Comparison of ENCODE assay signal across 13 mouse cellular contexts in the genomic region with DNA sequence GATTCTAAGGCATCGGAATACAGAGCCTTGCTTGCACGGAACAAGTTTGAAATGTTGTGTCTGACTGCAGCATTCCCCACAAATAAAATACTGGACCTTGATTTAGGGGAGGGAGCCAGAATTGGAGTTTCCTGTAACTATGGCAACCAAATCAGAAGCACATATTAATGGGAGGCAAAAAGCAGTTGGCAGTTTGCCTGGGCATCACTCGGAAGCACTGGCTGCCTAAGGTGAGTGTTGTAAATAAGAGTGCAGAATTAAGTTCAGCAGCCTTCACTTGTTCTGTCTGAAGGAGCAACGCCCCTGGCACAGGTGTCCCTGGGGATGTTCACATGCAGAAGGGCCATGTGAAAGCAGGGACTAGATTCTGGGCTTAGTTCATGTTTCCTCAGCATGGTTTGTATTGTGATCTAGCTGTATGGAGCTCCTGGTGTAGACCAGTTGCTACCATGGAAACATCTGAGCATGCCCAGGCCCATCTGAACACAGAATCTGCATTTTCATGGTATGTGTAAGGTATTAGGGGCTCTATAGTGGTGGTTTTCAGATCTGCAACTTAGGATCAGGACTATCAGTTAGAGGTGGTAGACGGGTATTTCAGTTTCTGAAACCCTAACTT. TPM values are rescaled to one million over a fixed set of nuclear protein-coding genes. Genes with fewer than 3 reads are reported as not detected.
DNase-seq lines count a peak whose midpoint lies in the region; ATAC-seq lines count a peak whose summit lies in the region.
"Had no signal": no experiment of that assay in that cellular context is flagged by ENCODE, and none has a peak within 500 bp of the region (broad histone marks: within the 10 kb centered on the region; RNA-seq: fewer than 3 reads in every experiment).

No protein-coding gene starts in this region.

- H3K4me1 ChIP-seq in hindbrain, embryonic 16.5 days (ENCODE audit: control insufficient read depth, insufficient read depth, low read depth, low read length), result peaks cover 20% of the 10 kb centered on the region
- peaks cover 10% of the 10 kb centered on the region; the same call in 1 of the 2 replicates for H3K4me1 ChIP-seq in hindbrain, embryonic 10.5 days (replicated peaks)
- H3K4me1 ChIP-seq in midbrain, embryonic 14.5 days (ENCODE audit: control insufficient read depth, insufficient read depth, low read length), result peaks cover 25% of the 10 kb centered on the region
- 0 out of 2 replicates have a peak, but pooled peaks cover 3% of the 10 kb centered on the region for H3K4me1 ChIP-seq in midbrain, embryonic 11.5 days (ENCODE audit: control insufficient read depth, insufficient read depth, low read length)

- H3K4me3 ChIP-seq in hindbrain, embryonic 16.5 days (ENCODE audit: low read length), result no peak overlapping the region
- no peak overlapping the region for H3K4me3 ChIP-seq in hindbrain, embryonic 10.5 days
- no peak overlapping the region for H3K4me3 ChIP-seq in midbrain, embryonic 14.5 days (replicated peaks; ENCODE audit: low read depth, low read length)
- H3K4me3 ChIP-seq in midbrain, embryonic 11.5 days (ENCODE audit: low read depth, low read length), result no peak overlapping the region
- H3K4me3 ChIP-seq: limb, embryonic 13.5 days had no signal

- peak; percentile 63 for ATAC-seq in hindbrain, embryonic 16.5 days
- no peak for ATAC-seq in midbrain, embryonic 14.5 days (ENCODE audit: low FRiP score, low TSS enrichment)
- ATAC-seq in midbrain, embryonic 11.5 days (ENCODE audit: low FRiP score), result no peak
- ATAC-seq: lung, postnatal 0 days had no signal

- no peaks in the 10 kb centered on the region; the same call in 1 of the 2 replicates for H3K9me3 ChIP-seq in hindbrain, embryonic 16.5 days (ENCODE audit: control insufficient read depth, low read length)
- H3K9me3 ChIP-seq in hindbrain, embryonic 10.5 days, result no peaks in the 10 kb centered on the region
- H3K9me3 ChIP-seq in midbrain, embryonic 14.5 days (ENCODE audit: control insufficient read depth, low read length), result no peaks in the 10 kb centered on the region
- H3K9me3 ChIP-seq in midbrain, embryonic 11.5 days (ENCODE audit: control insufficient read depth, low read length), result no peaks in the 10 kb centered on the region
- H3K9me3 ChIP-seq: limb, embryonic 13.5 days had no signal

- H3K27ac ChIP-seq in hindbrain, embryonic 16.5 days (ENCODE audit: low read depth, low read length), result no peak overlapping the region
- H3K27ac ChIP-seq in hindbrain, embryonic 10.5 days, result no peak overlapping the region
- peak overlapping the region; percentile 45; the same call in 1 of the 2 replicates for H3K27ac ChIP-seq in midbrain, embryonic 14.5 days (replicated peaks; ENCODE audit: low read depth, low read length)
- H3K27ac ChIP-seq in midbrain, embryonic 11.5 days (ENCODE audit: low read depth, low read length), result no peak overlapping the region
- H3K27ac ChIP-seq: limb, embryonic 13.5 days had no signal

- WGBS in hindbrain, embryonic 16.5 days, result 55% methylated on average over 5 of the region's 5 CpGs
- WGBS in hindbrain, embryonic 10.5 days, result 87% methylated on average over 5 of the region's 5 CpGs
- WGBS in midbrain, embryonic 14.5 days, result 56% methylated on average over 5 of the region's 5 CpGs
- WGBS in midbrain, embryonic 11.5 days, result 82% methylated on average over 5 of the region's 5 CpGs

- no peaks in the 10 kb centered on the region for H3K36me3 ChIP-seq in hindbrain, embryonic 16.5 days (ENCODE audit: control insufficient read depth, insufficient read depth, low read length)
- no peaks in the 10 kb centered on the region for H3K36me3 ChIP-seq in hindbrain, embryonic 10.5 days
- no peaks in the 10 kb centered on the region for H3K36me3 ChIP-seq in midbrain, embryonic 14.5 days (ENCODE audit: control insufficient read depth, insufficient read depth, low read length)
- no peaks in the 10 kb centered on the region for H3K36me3 ChIP-seq in midbrain, embryonic 11.5 days (ENCODE audit: control insufficient read depth, insufficient read depth, low read length)
- H3K36me3 ChIP-seq: limb, embryonic 13.5 days had no signal

- H3K27me3 ChIP-seq in hindbrain, embryonic 16.5 days (replicated peaks; ENCODE audit: control insufficient read depth, insufficient read depth, low read length), result no peaks in the 10 kb centered on the region
- no peaks in the 10 kb centered on the region for H3K27me3 ChIP-seq in hindbrain, embryonic 10.5 days (ENCODE audit: insufficient read depth, poor library complexity, severe bottlenecking)
- no peaks in the 10 kb centered on the region for H3K27me3 ChIP-seq in midbrain, embryonic 14.5 days (ENCODE audit: control insufficient read depth, insufficient read depth, low read length)
- no peaks in the 10 kb centered on the region for H3K27me3 ChIP-seq in midbrain, embryonic 11.5 days (ENCODE audit: control insufficient read depth, insufficient read depth, low read length)
- H3K27me3 ChIP-seq: limb, embryonic 13.5 days had no signal

- no peak overlapping the region for H3K9ac ChIP-seq in hindbrain, embryonic 16.5 days (ENCODE audit: low read depth, low read length)
- H3K9ac ChIP-seq in midbrain, embryonic 14.5 days (replicated peaks; ENCODE audit: low read length), result no peak overlapping the region
- no peak overlapping the region for H3K9ac ChIP-seq in midbrain, embryonic 11.5 days (ENCODE audit: low read length)
- H3K9ac ChIP-seq: limb, embryonic 13.5 days had no signal

- no peak for DNase-seq in hindbrain, embryonic 10.5 days (ENCODE audit: low spot score)
- peak; percentile 77 for DNase-seq in midbrain, embryonic 14.5 days
- no peak for DNase-seq in midbrain, embryonic 11.5 days (ENCODE audit: low spot score, missing footprints)
- peak; percentile 51 for DNase-seq in layer of hippocampus, adult 11-12 months (ENCODE audit: low spot score)
- DNase-seq in mesoderm, embryonic 11.5 days (ENCODE audit: low read depth, low spot score), result peak; percentile 2
- no peak for DNase-seq in gastrocnemius, postnatal 10 days
- DNase-seq in embryo, embryonic 9.5 days (ENCODE audit: extremely low spot score), result no peak
- DNase-seq: adrenal gland, postnatal 10 days; heart, adult 18-20 months; heart, postnatal 14 days had no signal

- H3K4me2 ChIP-seq in hindbrain, embryonic 16.5 days (ENCODE audit: low read length), result no peak overlapping the region
- H3K4me2 ChIP-seq in midbrain, embryonic 14.5 days (ENCODE audit: low read length), result no peak overlapping the region
- H3K4me2 ChIP-seq in midbrain, embryonic 11.5 days, result no peak overlapping the region
- H3K4me2 ChIP-seq: limb, embryonic 13.5 days had no signal

RNA-seq across cellular contexts. Expression of gene Arhgap20, which starts 28.3 kb away (rescaled TPM):
- 22.6 and 23.5 TPM in 2 replicates for polyA plus RNA-seq in hindbrain, embryonic 16.5 days (2015; fragmentation: Nextera tagmentation; extraction: Ambion mirVana)
- 1.9 and 3.4 TPM in 2 replicates for polyA plus RNA-seq in hindbrain, embryonic 10.5 days (2016; fragmentation: Nextera tagmentation; extraction: Ambion mirVana)
- polyA plus RNA-seq in midbrain, embryonic 14.5 days (2014; fragmentation: Nextera tagmentation; extraction: Ambion mirVana), result 16.2 and 25.7 TPM in 2 replicates
- polyA plus RNA-seq in midbrain, embryonic 11.5 days (2014; fragmentation: Nextera tagmentation; extraction: Ambion mirVana), result 4.1 and 5.7 TPM in 2 replicates
- 10 to 100 TPM; 24.5 to 31.9 TPM for total RNA-seq in gastrocnemius, postnatal 10 days (2021)

Comparison
In these comparisons a context has a peak if more than half of its experiments do, and no peak if none do; other contexts are left out.
1. DNase-seq: peak in midbrain, embryonic 14.5 days (single experiment), layer of hippocampus, adult 11-12 months (single experiment) and mesoderm, embryonic 11.5 days (single experiment); none in hindbrain, embryonic 10.5 days (single experiment), midbrain, embryonic 11.5 days (single experiment), gastrocnemius, postnatal 10 days (single experiment) and embryo, embryonic 9.5 days (single experiment).